Mouse (Mus musculus): ENCODE results near the gene Dclk3.

- no peak for TF ChIP-seq POLR2A (IDR thresholded peaks at IDR 0.05; ENCODE audit: control insufficient read depth, low read depth, low read length)
- no peak for TF ChIP-seq CTCF (IDR thresholded peaks at IDR 0.05; ENCODE audit: control insufficient read depth, insufficient read depth, insufficient replicate concordance, low read depth, low read length)
Measured at GRCm38 (mm10) chr9:111428698-111429362, 10.1 kb upstream of the Dclk3 start.
